Mouse (Mus musculus): ENCODE results near the gene Ints4.

Ints4 gene

GRCm38 (mm10) chr7:97535531-97535930, 54.8 kb downstream of the Ints4 start:
- no peak for ATAC-seq (ENCODE audit: insufficient number of reproducible peaks, low FRiP score, low TSS enrichment)

- ATAC-seq (ENCODE audit: insufficient number of reproducible peaks, low FRiP score, low TSS enrichment): no peak
Observed at GRCm38 (mm10) chr7:97536571-97536970, 55.8 kb downstream of the Ints4 start.

- peak; percentile 74 for ATAC-seq (ENCODE audit: insufficient number of reproducible peaks, low FRiP score, low TSS enrichment)
Observed at GRCm38 (mm10) chr7:97546462-97546861, 65.7 kb downstream of the Ints4 start.

- no peak for ATAC-seq (ENCODE audit: insufficient number of reproducible peaks, low FRiP score, low TSS enrichment)
Observed at GRCm38 (mm10) chr7:97549301-97549700, 68.5 kb downstream of the Ints4 start.

- ATAC-seq (ENCODE audit: insufficient number of reproducible peaks, low FRiP score, low TSS enrichment): no peak
Observed at GRCm38 (mm10) chr7:97550673-97551072, 69.9 kb downstream of the Ints4 start.

GRCm38 (mm10) chr7:97563576-97563975, 82.8 kb downstream of the Ints4 start:
- no peak for ATAC-seq (ENCODE audit: insufficient number of reproducible peaks, low FRiP score, low TSS enrichment)

- no peak for ATAC-seq (ENCODE audit: insufficient number of reproducible peaks, low FRiP score, low TSS enrichment)
Observed at GRCm38 (mm10) chr7:97569372-97569771, 88.6 kb downstream of the Ints4 start.

- ATAC-seq (ENCODE audit: insufficient number of reproducible peaks, low FRiP score, low TSS enrichment): no peak
Observed at GRCm38 (mm10) chr7:97570389-97570788, 89.6 kb downstream of the Ints4 start.

- ATAC-seq (ENCODE audit: insufficient number of reproducible peaks, low FRiP score, low TSS enrichment): 0 out of 2 replicates have a peak, but pooled peaks have one; percentile 0
Observed at GRCm38 (mm10) chr7:97578361-97579066, 97.8 kb downstream of the Ints4 start.

- ATAC-seq (ENCODE audit: insufficient number of reproducible peaks, low FRiP score, low TSS enrichment): peak; percentile 94
Observed at GRCm38 (mm10) chr7:97579067-97579975, 98.6 kb downstream of the Ints4 start, which contains the start of the genes Aamdc and Rsf1. Gene Aamdc (minus strand): TSS chr7:97579497. Gene Rsf1 (plus strand): TSS chr7:97579889.

GRCm38 (mm10) chr7:97579976-97580842, 99.5 kb downstream of the Ints4 start:
- ATAC-seq (ENCODE audit: insufficient number of reproducible peaks, low FRiP score, low TSS enrichment): peak; percentile 29

- ATAC-seq (ENCODE audit: insufficient number of reproducible peaks, low FRiP score, low TSS enrichment): peak; percentile 57
Observed at GRCm38 (mm10) chr7:97580843-97581214, 100.1 kb downstream of the Ints4 start.

GRCm38 (mm10) chr7:97588506-97588905, 107.8 kb downstream of the Ints4 start:
- no peak for ATAC-seq (ENCODE audit: insufficient number of reproducible peaks, low FRiP score, low TSS enrichment)

- no peak for ATAC-seq (ENCODE audit: insufficient number of reproducible peaks, low FRiP score, low TSS enrichment)
Observed at GRCm38 (mm10) chr7:97590488-97590887, 109.7 kb downstream of the Ints4 start.
